Mouse (Mus musculus): ENCODE results near the gene Tarm1. TPM values are rescaled to one million over a fixed set of nuclear protein-coding genes. Genes with fewer than 3 reads are reported as not detected.

Gene Tarm1
- polyA plus RNA-seq, 3 experiments from 2014 or later, result not detected

DNA sequence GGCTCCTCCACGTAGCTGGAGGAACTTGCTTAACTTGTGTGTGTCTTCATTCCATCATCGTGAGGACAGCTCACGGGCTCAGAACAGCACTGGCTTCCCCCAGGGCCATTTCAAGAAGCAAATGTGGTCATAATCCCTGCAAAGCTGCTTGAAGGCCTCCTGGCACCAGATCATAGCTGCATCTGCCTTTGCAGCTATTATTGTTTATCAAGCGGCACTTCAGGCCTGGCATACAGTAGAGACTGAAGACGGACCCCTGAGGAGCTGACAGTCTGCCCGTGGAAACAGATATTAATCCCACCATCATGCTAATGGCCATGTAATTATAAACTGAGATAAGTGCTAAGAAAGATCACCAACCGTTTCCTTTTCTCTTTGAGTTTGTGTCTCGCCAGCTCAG, 61.9 kb downstream of the Tarm1 start:
- ATAC-seq, result no peak

DNA sequence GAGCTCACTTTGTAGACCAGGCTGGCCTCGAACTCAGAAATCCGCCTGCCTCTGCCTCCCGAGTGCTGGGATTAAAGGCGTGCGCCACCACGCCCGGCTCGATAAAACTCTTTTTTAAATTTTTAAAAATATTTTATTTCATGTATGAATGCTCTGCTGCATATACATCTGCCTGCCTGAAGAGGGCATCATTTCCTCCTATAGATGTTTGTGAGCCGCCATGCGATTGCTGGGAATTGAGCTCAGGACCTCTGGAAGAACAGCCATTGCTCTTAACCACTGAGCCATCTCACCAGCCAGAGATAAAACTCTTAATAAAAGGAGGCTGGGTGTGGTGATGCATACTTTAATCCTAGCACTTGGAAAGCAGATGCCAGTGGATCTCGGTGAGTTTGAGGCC, 62.4 kb downstream of the Tarm1 start:
- no peak for ATAC-seq

DNA sequence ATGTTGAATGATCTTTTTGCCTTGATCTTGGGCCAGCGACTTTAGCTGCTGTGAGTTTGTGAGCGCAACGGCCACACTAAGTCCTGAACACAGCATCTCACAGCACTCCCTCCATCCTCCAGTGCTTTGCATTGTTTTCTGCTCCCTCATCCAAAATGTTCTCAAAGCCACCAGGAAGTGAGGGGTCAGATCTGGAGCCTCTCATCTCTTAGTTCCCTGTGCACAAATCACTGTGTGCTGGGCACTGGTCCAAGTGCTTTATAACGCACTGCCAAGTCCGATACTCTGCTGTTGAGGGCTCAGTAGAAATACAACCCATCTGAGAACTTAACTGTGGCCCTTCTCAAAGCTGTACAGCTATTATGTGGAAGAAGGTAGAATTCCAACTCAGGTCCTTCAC, 64.5 kb downstream of the Tarm1 start:
- no peak for ATAC-seq

Other genes with a start within 250 kb of the Tarm1 start
- gene Myadm, start 213.5 kb downstream of the Tarm1 start, polyA plus RNA-seq (2017; shearing (Covaris generic)), result 10 to 100 TPM in 1 of 3 experiments, 1 to 10 TPM in 2; 1.5 to 23.0 (median 4.8) TPM
- under 1 TPM in 1 of 3 experiments, not detected in 2; 0.82 TPM for gene Prkcg, start 213.4 kb downstream of the Tarm1 start, polyA plus RNA-seq (2017; shearing (Covaris generic))
- gene Cacng7, start 169.7 kb downstream of the Tarm1 start, polyA plus RNA-seq (2017; shearing (Covaris generic)), result not detected
- gene Cacng8, start 111.9 kb downstream of the Tarm1 start, polyA plus RNA-seq (2017; shearing (Covaris generic)), result not detected
- not detected for gene Cacng6, start 78.4 kb downstream of the Tarm1 start, polyA plus RNA-seq (2017; shearing (Covaris generic))
- gene Oscar, start 113.5 kb upstream of the Tarm1 start, polyA plus RNA-seq (2017; shearing (Covaris generic)), result not detected
- gene Ndufa3, start 114.7 kb upstream of the Tarm1 start, polyA plus RNA-seq (2017; shearing (Covaris generic)), result 100 to 1,000 TPM; 608 to 774 (median 726) TPM
- 10 to 100 TPM; 11.9 to 17.0 (median 15.0) TPM for gene Tfpt, start 127.3 kb upstream of the Tarm1 start, polyA plus RNA-seq (2017; shearing (Covaris generic))
- gene Prpf31, start 127.4 kb upstream of the Tarm1 start, polyA plus RNA-seq (2017; shearing (Covaris generic)), result 100 to 1,000 TPM in 1 of 3 experiments, 10 to 100 TPM in 2; 82.2 to 102 (median 91.2) TPM
- 10 to 100 TPM; 30.0 to 47.0 (median 45.2) TPM for gene Cnot3, start 142.6 kb upstream of the Tarm1 start, polyA plus RNA-seq (2017; shearing (Covaris generic))
- 1 to 10 TPM; 4.8 to 6.9 (median 6.0) TPM for gene Leng1, start 163.2 kb upstream of the Tarm1 start, polyA plus RNA-seq (2017; shearing (Covaris generic))
- 10 to 100 TPM in 1 of 3 experiments, 1 to 10 TPM in 2; 5.5 to 14.4 (median 8.9) TPM for gene Tmc4, start 174.9 kb upstream of the Tarm1 start, polyA plus RNA-seq (2017; shearing (Covaris generic))
- 1 to 10 TPM; 7.0 to 9.4 (median 9.1) TPM for gene Tsen34, start 190.2 kb upstream of the Tarm1 start, polyA plus RNA-seq (2017; shearing (Covaris generic))
- gene Mboat7, start 190.9 kb upstream of the Tarm1 start, polyA plus RNA-seq (2017; shearing (Covaris generic)), result 10 to 100 TPM; 19.1 to 30.5 (median 20.5) TPM
- gene Rps9, start 201.4 kb upstream of the Tarm1 start, polyA plus RNA-seq (2017; shearing (Covaris generic)), result 1,000 to 10,000 TPM; 2,959 to 5,702 (median 4,871) TPM
- gene Pirb, start 217.8 kb upstream of the Tarm1 start, polyA plus RNA-seq (2017; shearing (Covaris generic)), result 1 to 10 TPM in 1 of 3 experiments, under 1 TPM in 2; 0.15 to 2.4 (median 0.33) TPM